Mouse (Mus musculus) heart, postnatal 0 days (tissue): ENCODE results near the gene Oog4.

ENCODE experiments used
- CTCF ChIP-seq: IDR thresholded peaks from 2 replicates; pipeline ENCODE4 v1.5.1; 2016; ENCODE audit warnings: antibody characterized with exemption, control low read depth, low read depth
- EP300 ChIP-seq: IDR thresholded peaks from 2 replicates; pipeline ENCODE4 v1.6.1; 2016; ENCODE audit warnings: antibody characterized with exemption, low read depth

DNA sequence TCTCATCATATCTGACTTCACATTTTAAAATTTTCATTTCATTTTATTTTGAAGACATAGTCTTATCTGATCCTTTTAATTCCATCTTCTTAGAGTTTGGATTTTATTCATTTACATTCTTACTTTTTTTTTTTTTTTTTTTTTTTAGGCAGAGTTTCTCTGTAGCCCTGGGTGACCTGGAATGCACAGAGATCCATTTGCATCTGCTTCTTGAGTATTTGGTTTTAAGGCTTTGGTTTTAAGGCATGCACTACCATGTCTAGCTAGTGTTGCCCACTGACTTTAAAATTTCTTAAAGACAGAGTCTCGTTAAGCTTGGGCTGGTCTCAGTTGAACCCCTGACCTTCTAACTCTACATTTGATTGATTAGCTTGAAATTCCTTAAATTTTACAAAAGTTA lies 36.5 kb downstream of the Oog4 start:
- TF ChIP-seq EP300 (no peak), CTCF (no peak)
